In the genomic region with DNA sequence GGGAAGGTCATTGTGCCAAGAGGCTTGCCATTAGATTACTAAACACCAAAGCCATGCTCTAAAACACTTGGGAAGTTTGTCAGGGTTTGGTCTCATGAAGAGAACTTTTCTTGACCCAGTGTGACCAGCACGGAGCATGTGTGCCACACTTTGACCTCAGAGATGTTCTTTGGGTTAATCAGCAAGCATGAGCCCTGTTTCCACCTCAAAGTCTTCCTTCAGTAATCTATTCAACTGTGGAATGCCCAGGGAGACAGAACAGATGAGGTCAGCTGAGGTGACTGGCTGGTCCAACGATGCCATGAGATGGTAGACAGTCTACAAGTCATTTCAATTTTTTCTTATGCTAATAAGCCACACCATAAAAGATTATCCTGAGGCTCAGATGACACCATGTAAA, we compare ENCODE assay signal across 26 mouse cellular contexts. TPM values are rescaled to one million over a fixed set of nuclear protein-coding genes. Genes with fewer than 3 reads are reported as not detected.
"Had no signal": no experiment of that assay in that cellular context is flagged by ENCODE, and none has a peak within 500 bp of the region (broad histone marks: within the 10 kb centered on the region; RNA-seq: fewer than 3 reads in every experiment).

No protein-coding gene starts in this region.

- H3K4me2 ChIP-seq: liver, embryonic 13.5 days; midbrain, embryonic 12.5 days; midbrain, embryonic 15.5 days; neural tube, embryonic 12.5 days; stomach, embryonic 15.5 days had no signal

- H3K27ac ChIP-seq: hindbrain, postnatal 0 days; liver, embryonic 13.5 days; midbrain, embryonic 12.5 days; midbrain, embryonic 15.5 days; neural tube, embryonic 12.5 days; stomach, embryonic 15.5 days had no signal

- H3K4me3 ChIP-seq: liver, embryonic 13.5 days; midbrain, embryonic 12.5 days; midbrain, embryonic 15.5 days; neural tube, embryonic 12.5 days; stomach, embryonic 15.5 days had no signal

- DNase-seq: left cerebral cortex, postnatal 4 days; liver, embryonic 13.5 days; lung, adult 2 months; lung, postnatal 14 days; lung, postnatal 4 days; retina, postnatal 1 day; right cerebral cortex, postnatal 25 days; spleen, adult 18-20 months; thymus, postnatal 25 days had no signal

- H3K27me3 ChIP-seq: liver, embryonic 13.5 days; midbrain, embryonic 12.5 days; midbrain, embryonic 15.5 days; neural tube, embryonic 12.5 days; stomach, embryonic 15.5 days had no signal

- ATAC-seq: hindbrain, postnatal 0 days; inflammation-experienced regulatory T-cells, adult 6 months; intestine, embryonic 16.5 days; midbrain, embryonic 15.5 days had no signal

- H3K36me3 ChIP-seq: liver, embryonic 13.5 days; midbrain, embryonic 12.5 days; midbrain, embryonic 15.5 days; neural tube, embryonic 12.5 days; stomach, embryonic 15.5 days had no signal

- H3K9ac ChIP-seq: liver, embryonic 13.5 days; midbrain, embryonic 12.5 days; midbrain, embryonic 15.5 days; neural tube, embryonic 12.5 days; stomach, embryonic 15.5 days had no signal

- H3K4me1 ChIP-seq: liver, embryonic 13.5 days; midbrain, embryonic 12.5 days; midbrain, embryonic 15.5 days; neural tube, embryonic 12.5 days; stomach, embryonic 15.5 days had no signal

- H3K9me3 ChIP-seq: midbrain, embryonic 15.5 days; neural tube, embryonic 12.5 days; stomach, embryonic 15.5 days had no signal

RNA-seq across cellular contexts. Expression of a gene that starts 12.5 kb away (rescaled TPM):
- total RNA-seq: megakaryocyte, adult 5-6 weeks had no signal

RNA-seq across cellular contexts. Expression of a gene that starts 27.8 kb away (rescaled TPM):
- total RNA-seq: hindbrain, postnatal 0 days; layer of hippocampus, postnatal 14 days; left cerebral cortex, adult 8-10 months; left cerebral cortex, postnatal 14 days; left cerebral cortex, postnatal 4 days; liver, adult 2 months; megakaryocyte, adult 5-6 weeks; neutrophil, adult 5-6 weeks had no signal
- polyA plus RNA-seq: hindbrain, postnatal 0 days; inflammation-experienced regulatory T-cells, adult 6 months; intestine, embryonic 16.5 days; limb, embryonic 14.5 days; liver, adult 2 months; liver, embryonic 13.5 days; liver, embryonic 16.5 days; lung, adult 2 months; lung, embryonic 16.5 days; midbrain, embryonic 12.5 days; midbrain, embryonic 15.5 days; neural tube, embryonic 12.5 days; stomach, embryonic 15.5 days had no signal

RNA-seq across cellular contexts. Expression of a gene that starts 38.5 kb away (rescaled TPM):
- total RNA-seq: hindbrain, postnatal 0 days; layer of hippocampus, postnatal 14 days; left cerebral cortex, adult 8-10 months; left cerebral cortex, postnatal 14 days; left cerebral cortex, postnatal 4 days; megakaryocyte, adult 5-6 weeks; neutrophil, adult 5-6 weeks had no signal
- polyA plus RNA-seq: hindbrain, postnatal 0 days; inflammation-experienced regulatory T-cells, adult 6 months; limb, embryonic 14.5 days; lung, adult 2 months; lung, embryonic 16.5 days; midbrain, embryonic 12.5 days; midbrain, embryonic 15.5 days; neural tube, embryonic 12.5 days; thymus, postnatal 0 days had no signal
